Mouse (Mus musculus) layer of hippocampus, adult 9-11 months (tissue): ENCODE data around the gene Xbp1.
"Not testable (repeated sequence)": the region's sequence is repeated elsewhere in the genome, so short reads cannot be mapped to it uniquely, and the experiment has no call there.

Experiments
- DNase-seq: peaks from one replicate; pipeline ENCODE4 v3.0.0; 2022

Xbp1 gene

GRCm38 (mm10) chr11:5530172-5530571 is 9.7 kb downstream of the Xbp1 start:
- DNase-seq: no peak

GRCm38 (mm10) chr11:5530717-5531116 is 10.3 kb downstream of the Xbp1 start:
- no peak for DNase-seq

- DNase-seq: no peak
Observed at GRCm38 (mm10) chr11:5533108-5533507, 12.6 kb downstream of the Xbp1 start.

- DNase-seq: not testable (repeated sequence)
Observed at GRCm38 (mm10) chr11:5537454-5537853, 17.0 kb downstream of the Xbp1 start.

- no peak for DNase-seq
Observed at GRCm38 (mm10) chr11:5540331-5540730, 19.9 kb downstream of the Xbp1 start.

- DNase-seq: no peak
Observed at GRCm38 (mm10) chr11:5541230-5541798, 20.9 kb downstream of the Xbp1 start.

GRCm38 (mm10) chr11:5541799-5542481 is 21.5 kb downstream of the Xbp1 start, which contains the start of gene Ccdc117:
Ccdc117 (minus strand) TSS chr11:5542187.
- peak; percentile 93 for DNase-seq

- no peak for DNase-seq
Observed at GRCm38 (mm10) chr11:5542482-5543185, 22.2 kb downstream of the Xbp1 start.

- DNase-seq: no peak
Observed at GRCm38 (mm10) chr11:5543281-5543680, 22.8 kb downstream of the Xbp1 start.

- not testable (repeated sequence) for DNase-seq
Observed at GRCm38 (mm10) chr11:5544709-5545108, 24.2 kb downstream of the Xbp1 start.

- no peak for DNase-seq
Observed at GRCm38 (mm10) chr11:5545457-5545856, 25.0 kb downstream of the Xbp1 start.

- DNase-seq: no peak
Observed at GRCm38 (mm10) chr11:5546693-5547092, 26.2 kb downstream of the Xbp1 start.

GRCm38 (mm10) chr11:5551430-5551829 is 31.0 kb downstream of the Xbp1 start:
- DNase-seq: no peak

- DNase-seq: no peak
Observed at GRCm38 (mm10) chr11:5551931-5552330, 31.5 kb downstream of the Xbp1 start.

- no peak for DNase-seq
Observed at GRCm38 (mm10) chr11:5560273-5560672, 39.8 kb downstream of the Xbp1 start.

- no peak for DNase-seq
Observed at GRCm38 (mm10) chr11:5562625-5563268, 42.3 kb downstream of the Xbp1 start.

GRCm38 (mm10) chr11:5563898-5564297 is 43.4 kb downstream of the Xbp1 start:
- no peak for DNase-seq

GRCm38 (mm10) chr11:5565596-5565995 is 45.1 kb downstream of the Xbp1 start:
- no peak for DNase-seq

GRCm38 (mm10) chr11:5566506-5566905 is 46.0 kb downstream of the Xbp1 start:
- no peak for DNase-seq

GRCm38 (mm10) chr11:5567654-5568053 is 47.2 kb downstream of the Xbp1 start:
- no peak for DNase-seq

GRCm38 (mm10) chr11:5568082-5568481 is 47.6 kb downstream of the Xbp1 start:
- DNase-seq: no peak

GRCm38 (mm10) chr11:5569474-5569873 is 49.0 kb downstream of the Xbp1 start, which contains the start of gene Ankrd36:
Ankrd36 (plus strand) TSS chr11:5569684.
- DNase-seq: no peak

- DNase-seq: no peak
Observed at GRCm38 (mm10) chr11:5571856-5572255, 51.4 kb downstream of the Xbp1 start.
